Mouse (Mus musculus) liver, embryonic 14.5 days (tissue): ENCODE data around the gene Aldh3b1. TPM values are rescaled to one million over a fixed set of nuclear protein-coding genes. Genes with fewer than 3 reads are reported as not detected.

Experiments used
- ATAC-seq: fragments of 200-750 bp; cut with Nextera tagmentation; 2 replicates; pipeline ENCODE4 v1.8.0; 2017; ENCODE audit warnings: moderate number of reproducible peaks, mild to moderate bottlenecking, moderate library complexity; ENCODE audit not compliant: insufficient read depth
- DNase-seq, 3 experiments: peaks; one replicate each; pipeline ENCODE4 v3.0.0-alpha.2; 2012 to 2013; ENCODE audit warnings: low read depth in 3 of 3, low spot score in 3 of 3
- H3K27ac ChIP-seq: fragments of 300-500 bp; sonication (generic); 2 replicates; pipeline ENCODE4 v1.5.1; 2014; ENCODE audit warnings: moderate library complexity, mild to moderate bottlenecking, control low read depth, inconsistent platforms
- H3K27me3 ChIP-seq: fragments of 300-500 bp; sonication (generic); 2 replicates; pipeline ENCODE4 v1.6.1; 2014; ENCODE audit warnings: mild to moderate bottlenecking, low read length, moderate library complexity; ENCODE audit not compliant: control insufficient read depth, insufficient read depth
- H3K36me3 ChIP-seq: fragments of 300-500 bp; sonication (generic); replicated peaks from 2 replicates; pipeline ENCODE4 v1.6.1; 2014; ENCODE audit warnings: low read depth; ENCODE audit not compliant: control insufficient read depth, insufficient read depth
- H3K4me1 ChIP-seq, 2 experiments: fragments of 200-500 bp in 1 of 2; fragments of 300-500 bp in 1 of 2; sonication (generic) in 1 of 2; replicated peaks; 2 replicates each; pipeline ENCODE4 v1.6.1; 2012 to 2014; ENCODE audit warnings: antibody characterized with exemption in 1 of 2, inconsistent platforms in 1 of 2, low read length in 1 of 2; ENCODE audit not compliant: control insufficient read depth in 2 of 2, insufficient read depth in 2 of 2
- H3K4me2 ChIP-seq: fragments of 300-500 bp; sonication (generic); 2 replicates; pipeline ENCODE4 v1.6.1; 2014; ENCODE audit warnings: low read depth, mild to moderate bottlenecking, control low read depth, moderate library complexity
- H3K4me3 ChIP-seq, 2 experiments: fragments of 200-500 bp in 1 of 2; fragments of 300-500 bp in 1 of 2; sonication (generic) in 1 of 2; 2 replicates each; pipeline ENCODE4 v1.5.1; 2012 to 2014; ENCODE audit warnings: low read depth in 2 of 2, low read length in 2 of 2, mild to moderate bottlenecking in 2 of 2, control low read depth in 1 of 2, inconsistent platforms in 1 of 2, moderate library complexity in 1 of 2; ENCODE audit not compliant: insufficient read depth in 1 of 2
- H3K9ac ChIP-seq: fragments of 300-500 bp; sonication (generic); replicated peaks from 2 replicates; pipeline ENCODE4 v1.6.1; 2014; ENCODE audit warnings: mild to moderate bottlenecking, control low read depth, moderate library complexity
- H3K9me3 ChIP-seq: fragments of 300-500 bp; sonication (generic); 2 replicates; pipeline ENCODE4 v1.6.1; 2016; ENCODE audit warnings: low read length, mixed read lengths; ENCODE audit not compliant: control insufficient read depth
- CTCF ChIP-seq: IDR thresholded peaks from 2 replicates; pipeline ENCODE4 v1.5.1; 2016; ENCODE audit warnings: antibody characterized with exemption, low read depth, control low read depth
- EP300 ChIP-seq: IDR thresholded peaks from 2 replicates; pipeline ENCODE4 v1.6.1; 2016; ENCODE audit warnings: antibody characterized with exemption, low read depth
- WGBS: fragments of 180-500 bp; shearing (Covaris S2); extraction: QIAGEN DNeasy Blood & Tissue Kit; methylation state at CpG from one replicate; pipeline ENCODE4 v1.1.7; 2014; ENCODE audit not compliant: insufficient replicate concordance; 5-methylcytosine and 5-hydroxymethylcytosine counted together
- polyA plus RNA-seq, 2 experiments: library from polyadenylated mRNA; depleted of rRNA in 1 of 2; stranded (reverse) in 1 of 2; unstranded in 1 of 2; fragments of >200 nt; fragmentation: Nextera tagmentation in 1 of 2; extraction: Ambion mirVana in 1 of 2; gene quantifications; 2 replicates each; pipeline versions ENCODE4 v1.2.1 to v1.2.3; 2012 to 2014

Aldh3b1 gene
- polyA plus RNA-seq, 2 experiments = 3.3 to 5.3 TPM

GRCm38 (mm10) chr19:3952099-3952498 lies 22.5 kb upstream of the Aldh3b1 start:
- H3K4me2 ChIP-seq = no peak overlapping the region
- DNase-seq (no peak), ATAC-seq (no peak)
- no peak for TF ChIP-seq EP300
- TF ChIP-seq CTCF = no peak
- WGBS = 24% methylated on average over 1 of the region's 1 CpGs
- no peak overlapping the region for H3K9ac ChIP-seq
- H3K27ac ChIP-seq = no peak overlapping the region
- H3K36me3 ChIP-seq = no peaks in the 10 kb centered on the region
- no peaks in the 10 kb centered on the region for H3K4me1 ChIP-seq
- no peaks in the 10 kb centered on the region for H3K9me3 ChIP-seq
- H3K27me3 ChIP-seq = no peaks in the 10 kb centered on the region
- H3K4me3 ChIP-seq = no peak overlapping the region

GRCm38 (mm10) chr19:3951461-3951860 lies 21.9 kb upstream of the Aldh3b1 start:
- Histone ChIP-seq H3K9me3 (no peaks in the 10 kb centered on the region), H3K4me1 (no peaks in the 10 kb centered on the region; a peak in 1 of 4 replicates)

GRCm38 (mm10) chr19:3950331-3950730 lies 20.7 kb upstream of the Aldh3b1 start:
- no peak for ATAC-seq
- no peak overlapping the region for H3K27ac ChIP-seq

More at GRCm38 (mm10) chr19:3951461-3951860, 21.9 kb upstream of the Aldh3b1 start:
- Histone ChIP-seq H3K9ac (no peak overlapping the region), H3K27me3 (no peaks in the 10 kb centered on the region), H3K4me2 (no peak overlapping the region), H3K36me3 (no peaks in the 10 kb centered on the region), H3K4me3 (no peak overlapping the region), H3K27ac (no peak overlapping the region)
- DNase-seq (no peak), ATAC-seq (no peak)
- no peak for TF ChIP-seq CTCF
- no peak for TF ChIP-seq EP300

GRCm38 (mm10) chr19:3948546-3948945 lies 18.9 kb upstream of the Aldh3b1 start:
- WGBS = 71% methylated on average over 14 of the region's 14 CpGs
- H3K36me3 ChIP-seq = no peaks in the 10 kb centered on the region
- H3K4me3 ChIP-seq = no peak overlapping the region
- no peaks in the 10 kb centered on the region for H3K27me3 ChIP-seq
- H3K9ac ChIP-seq = no peak overlapping the region
- DNase-seq (no peak), ATAC-seq (no peak)
- no peaks in the 10 kb centered on the region for H3K9me3 ChIP-seq
- H3K4me2 ChIP-seq = no peak overlapping the region
- H3K27ac ChIP-seq = no peak overlapping the region
- peaks cover 0 to 4% of the 10 kb centered on the region in 2 experiments; a peak in 1 of 4 replicates for H3K4me1 ChIP-seq
- no peak for TF ChIP-seq CTCF
- TF ChIP-seq EP300 = no peak

More at GRCm38 (mm10) chr19:3950331-3950730, 20.7 kb upstream of the Aldh3b1 start:
- Histone ChIP-seq H3K9me3 (no peaks in the 10 kb centered on the region), H3K4me2 (no peak overlapping the region), H3K4me3 (no peak overlapping the region), H3K9ac (no peak overlapping the region), H3K27me3 (no peaks in the 10 kb centered on the region), H3K4me1 (peaks cover 0 to 4% of the 10 kb centered on the region in 2 experiments; a peak in 1 of 4 replicates), H3K36me3 (no peaks in the 10 kb centered on the region)
- no peak for DNase-seq
- WGBS = 65% methylated on average over 3 of the region's 3 CpGs
- TF ChIP-seq EP300 (no peak), CTCF (no peak)

GRCm38 (mm10) chr19:3947813-3948212 lies 18.2 kb upstream of the Aldh3b1 start:
- H3K27me3 ChIP-seq = no peaks in the 10 kb centered on the region
- no peaks in the 10 kb centered on the region for H3K36me3 ChIP-seq
- H3K9ac ChIP-seq = no peak overlapping the region
- H3K9me3 ChIP-seq = no peaks in the 10 kb centered on the region
- ATAC-seq (no peak), DNase-seq (no peak)
- H3K4me2 ChIP-seq = no peak overlapping the region
- H3K4me1 ChIP-seq = peaks cover 0 to 10% of the 10 kb centered on the region in 2 experiments; a peak in 2 of 4 replicates
- H3K4me3 ChIP-seq = no peak overlapping the region
- no peak overlapping the region for H3K27ac ChIP-seq
- WGBS = 66% methylated on average over 3 of the region's 3 CpGs
- TF ChIP-seq EP300 = no peak
- TF ChIP-seq CTCF = no peak
